Mouse (Mus musculus) urinary bladder, adult 18-20 months (tissue): ENCODE measurements around the gene Ercc2.

Source experiments
- DNase-seq, 2 experiments: peaks; one replicate each; pipeline ENCODE4 v3.0.0; 2022; ENCODE audit warnings: low spot score in 2 of 2, mixed read lengths in 2 of 2

Ercc2 gene

GRCm38 (mm10) chr7:19359892-19360641, 21.7 kb upstream of the Ercc2 start:
- DNase-seq: peak; percentile 83 to 87

DNA sequence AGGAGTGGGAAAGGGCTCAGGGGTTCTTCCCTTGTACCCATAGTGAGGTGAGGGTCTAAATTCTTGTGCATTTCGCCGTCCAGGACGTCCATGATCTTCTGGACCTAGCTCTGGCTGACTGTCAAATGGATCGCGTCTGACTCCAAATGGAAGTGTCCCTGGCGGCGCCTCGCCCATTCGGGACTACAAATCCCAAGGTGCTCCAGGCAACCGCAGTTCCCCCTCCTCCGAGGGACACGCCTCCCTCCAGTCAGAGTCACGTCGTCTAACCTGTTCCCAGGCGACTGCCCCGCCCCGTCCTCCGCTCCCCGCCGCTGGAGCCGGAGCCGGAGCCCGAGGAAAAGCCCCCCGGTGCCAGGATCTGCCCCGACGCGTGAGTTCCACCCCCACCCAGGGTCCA, 20.9 kb upstream of the Ercc2 start:
- peak; percentile 84 to 92 for DNase-seq

DNA sequence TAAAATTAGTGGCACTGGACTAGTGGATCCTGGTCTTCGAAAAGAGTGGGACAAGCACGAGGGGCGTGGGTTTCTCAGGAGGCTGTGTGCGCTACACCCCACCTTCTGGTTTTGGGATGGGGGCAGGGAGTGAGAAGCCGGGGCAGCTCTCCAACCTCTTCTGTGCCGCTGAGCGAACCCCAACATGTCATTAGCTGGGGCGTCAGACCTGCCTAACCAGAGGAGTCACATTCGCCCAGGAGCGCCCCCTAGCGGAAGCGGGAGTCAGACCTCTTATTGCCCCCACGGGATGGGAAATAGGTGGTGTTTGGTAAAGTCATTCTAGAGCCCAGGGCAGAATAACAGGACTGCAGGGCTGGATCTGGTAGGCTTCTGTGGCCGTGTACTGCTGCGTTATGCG, 20.1 kb upstream of the Ercc2 start:
- DNase-seq: peak; percentile 80 to 89

GRCm38 (mm10) chr7:19362276-19362675, 19.5 kb upstream of the Ercc2 start:
- DNase-seq: no peak

- DNase-seq: peak; percentile 80 to 83
These were observed 17.9 kb upstream of the Ercc2 start for GRCm38 (mm10) chr7:19363881-19364280.

- DNase-seq: peak; percentile 70 to 83
These were observed 16.4 kb upstream of the Ercc2 start for GRCm38 (mm10) chr7:19365376-19365775.

- no peak for DNase-seq
These were observed 13.4 kb upstream of the Ercc2 start for GRCm38 (mm10) chr7:19368380-19368779.

DNA sequence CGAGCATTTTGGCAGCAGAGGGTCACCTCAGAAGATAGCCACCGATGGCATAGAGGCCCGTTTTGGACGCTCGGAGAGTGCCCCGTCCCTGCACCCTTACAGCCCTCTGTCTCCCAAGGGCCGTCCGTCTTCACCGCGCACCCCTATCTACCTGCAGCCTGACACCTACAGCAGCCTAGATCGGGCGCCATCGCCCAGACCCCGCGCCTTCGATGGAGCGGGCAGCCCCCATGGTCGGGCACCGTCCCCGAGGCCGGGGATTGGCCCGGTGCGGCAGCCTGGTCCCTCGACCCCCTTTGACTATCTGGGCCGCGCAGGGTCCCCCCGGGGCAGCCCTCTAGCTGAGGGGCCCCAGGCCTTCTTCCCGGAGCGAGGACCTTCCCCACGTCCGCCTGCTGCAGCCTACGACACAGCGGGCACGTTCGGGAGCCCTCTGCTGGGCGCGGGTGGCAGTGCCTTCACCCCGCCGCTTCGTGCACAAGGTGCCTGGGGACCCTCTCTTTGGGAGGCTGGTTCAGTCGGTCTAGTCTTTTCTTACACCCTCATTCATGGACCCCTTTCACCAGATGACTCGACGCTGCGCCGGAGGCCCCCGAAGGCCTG, 11.9 kb upstream of the Ercc2 start:
- DNase-seq: peak in 1 of 2 experiments; percentile 21

- DNase-seq: no peak
These were observed 8.4 kb upstream of the Ercc2 start for GRCm38 (mm10) chr7:19373367-19373766.

- DNase-seq: no peak
These were observed 6.4 kb upstream of the Ercc2 start for GRCm38 (mm10) chr7:19375368-19375767.

DNA sequence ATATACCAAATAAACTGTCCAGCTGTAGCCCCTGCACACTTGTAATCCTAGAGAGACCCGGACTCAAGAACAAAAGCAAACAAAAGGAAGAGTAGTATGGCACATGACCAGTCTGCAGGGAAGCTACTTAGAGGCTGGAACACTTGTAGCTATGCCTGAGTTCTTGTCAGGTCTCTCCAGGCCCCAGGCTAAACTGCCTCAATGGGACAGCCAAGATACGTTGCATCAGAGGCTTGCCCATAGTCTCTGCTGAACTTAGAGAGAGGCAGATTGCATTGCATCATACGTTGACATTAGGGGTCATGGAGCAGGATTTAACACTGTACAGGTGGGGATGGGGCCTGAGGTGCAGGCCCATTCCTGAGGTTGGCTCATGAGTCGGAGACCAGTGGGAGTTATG, 5.8 kb upstream of the Ercc2 start:
- DNase-seq: no peak

- no peak for DNase-seq
These were observed 3.8 kb upstream of the Ercc2 start for GRCm38 (mm10) chr7:19378049-19378448.

DNA sequence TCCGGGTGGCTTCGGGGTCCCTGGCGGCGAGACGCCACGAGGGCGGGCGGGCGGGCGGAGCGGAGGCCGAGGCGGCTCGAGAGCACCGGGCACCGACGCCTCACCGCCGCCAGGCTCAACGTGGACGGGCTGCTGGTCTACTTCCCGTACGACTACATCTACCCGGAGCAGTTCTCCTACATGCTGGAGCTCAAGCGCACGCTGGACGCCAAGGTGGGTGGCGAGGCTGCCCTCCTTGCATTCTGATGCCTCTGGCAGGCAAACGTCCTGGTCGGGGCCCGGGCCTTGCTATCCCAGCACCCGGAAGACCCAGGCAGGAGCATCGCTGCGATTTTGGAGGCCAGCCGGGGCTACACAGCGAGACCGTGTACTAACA, 344 bp downstream of the Ercc2 start:
- DNase-seq: no peak

DNA sequence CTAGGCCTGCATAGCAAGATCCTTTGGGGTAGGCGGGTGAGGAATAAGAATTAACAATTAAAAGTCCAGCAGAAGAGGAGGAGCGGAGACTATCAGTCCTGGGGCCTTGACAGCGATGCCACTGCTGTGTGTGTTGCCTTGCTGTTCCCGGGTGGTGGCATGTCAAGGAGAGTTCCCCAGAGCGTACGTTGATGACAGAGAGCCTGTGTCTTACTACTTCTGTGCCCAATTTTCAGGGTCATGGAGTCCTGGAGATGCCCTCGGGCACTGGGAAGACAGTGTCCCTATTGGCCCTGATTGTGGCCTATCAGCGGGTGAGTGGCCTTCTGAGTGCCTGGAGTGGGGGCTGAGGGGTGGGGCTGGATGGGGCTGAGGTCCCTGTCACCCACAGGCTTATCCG, 1.9 kb downstream of the Ercc2 start:
- no peak for DNase-seq

DNA sequence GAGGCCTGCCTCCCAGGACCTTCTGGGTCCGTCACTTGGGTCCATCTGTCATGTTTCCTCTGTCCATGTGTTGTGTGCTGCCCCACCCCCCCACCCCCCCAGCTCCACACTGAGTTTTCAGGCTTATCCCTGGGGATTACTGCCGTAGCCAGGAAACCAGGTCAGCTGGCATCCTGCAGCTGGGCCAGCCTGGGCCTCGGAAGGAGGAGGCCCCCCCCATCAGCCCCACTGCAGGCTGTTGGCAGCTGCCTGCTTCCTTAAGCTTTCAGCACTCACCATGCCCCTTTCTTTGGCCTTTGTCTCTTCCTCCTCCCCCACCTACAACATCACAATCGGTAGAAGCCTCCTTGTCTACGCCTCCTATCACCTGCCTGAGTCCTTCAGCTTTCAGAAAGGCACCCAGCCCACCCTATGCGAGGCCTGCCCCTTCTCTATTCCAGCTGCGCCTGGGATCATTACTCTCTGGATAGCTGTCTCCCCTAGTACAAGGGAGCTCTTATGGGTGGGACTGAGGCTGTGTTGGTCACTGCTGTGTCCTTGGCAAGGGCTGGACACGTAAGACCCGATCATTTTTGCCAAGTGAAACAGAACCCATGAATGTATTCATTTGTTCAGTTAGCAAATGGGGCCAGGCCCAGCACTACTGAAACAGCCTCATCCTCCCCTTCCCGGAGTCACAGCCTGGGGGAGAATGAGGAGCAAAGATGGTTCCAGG, 7.0 kb downstream of the Ercc2 start:
- no peak for DNase-seq

GRCm38 (mm10) chr7:19394484-19394883, 12.7 kb downstream of the Ercc2 start:
- no peak for DNase-seq

DNA sequence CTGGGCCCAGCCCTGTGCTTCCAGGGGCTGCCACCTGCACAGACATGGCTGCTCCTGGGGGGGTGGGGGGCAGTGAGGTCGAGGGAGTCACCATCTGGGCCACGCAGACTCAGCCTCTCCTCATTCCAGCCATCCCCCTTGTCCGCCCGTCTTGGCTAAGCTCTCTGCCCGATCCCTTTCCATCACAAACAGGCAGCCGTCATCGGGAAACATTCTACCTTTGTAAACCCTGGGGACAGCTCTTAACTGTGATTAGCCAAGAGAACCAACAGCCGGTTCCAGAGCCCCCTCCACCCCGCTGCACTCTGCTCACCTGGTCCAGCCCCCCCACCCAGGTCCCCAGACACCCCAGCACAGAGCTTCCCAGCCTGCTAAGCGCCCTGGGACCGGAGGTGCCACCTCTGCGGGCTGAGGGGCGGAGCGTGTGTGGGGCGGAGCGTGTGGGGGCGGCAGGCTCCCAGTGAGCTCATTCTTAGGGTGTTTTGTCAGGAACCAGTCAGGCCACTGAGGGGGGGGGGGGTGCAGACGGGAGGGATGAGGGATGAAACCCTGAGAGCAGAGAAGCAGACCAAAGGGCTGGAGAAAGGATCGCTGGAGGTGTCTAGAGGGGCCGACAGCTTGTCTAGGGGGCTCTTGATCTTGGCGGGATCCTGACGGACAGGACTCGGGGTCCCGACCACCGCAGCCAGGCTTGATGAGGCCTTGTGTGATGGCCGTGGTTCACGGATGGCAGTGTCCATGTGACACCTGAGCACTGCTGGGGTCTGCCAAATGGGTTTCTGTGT, 17.9 kb downstream of the Ercc2 start:
- peak; percentile 56 to 76 for DNase-seq

GRCm38 (mm10) chr7:19400946-19401345, 19.1 kb downstream of the Ercc2 start:
- no peak for DNase-seq

GRCm38 (mm10) chr7:19402535-19403112, 20.8 kb downstream of the Ercc2 start:
- DNase-seq: no peak

GRCm38 (mm10) chr7:19403731-19404296, 22.0 kb downstream of the Ercc2 start, which contains the start of gene Klc3:
Gene Klc3, minus strand, starts transcription at chr7:19404104.
- DNase-seq: peak; percentile 70 to 78

- DNase-seq: no peak
These were observed 22.7 kb downstream of the Ercc2 start, which contains the start of gene Ckm for GRCm38 (mm10) chr7:19404476-19404875. Gene Ckm, plus strand, starts transcription at chr7:19404776.
